Mouse (Mus musculus): ENCODE measurements at regions not wholly inside any gene's neighbourhood (a gene's known extent, or its start where the extent isn't known, plus 50 kb on each side); places are given as distances from the start of the nearest gene placed in this dataset.

- no peak for DNase-seq (ENCODE audit: low spot score in 2 of 2)
Observed at GRCm38 (mm10) chr15:74461935-74462334, 174.2 kb downstream of the Mroh4 start.

DNA sequence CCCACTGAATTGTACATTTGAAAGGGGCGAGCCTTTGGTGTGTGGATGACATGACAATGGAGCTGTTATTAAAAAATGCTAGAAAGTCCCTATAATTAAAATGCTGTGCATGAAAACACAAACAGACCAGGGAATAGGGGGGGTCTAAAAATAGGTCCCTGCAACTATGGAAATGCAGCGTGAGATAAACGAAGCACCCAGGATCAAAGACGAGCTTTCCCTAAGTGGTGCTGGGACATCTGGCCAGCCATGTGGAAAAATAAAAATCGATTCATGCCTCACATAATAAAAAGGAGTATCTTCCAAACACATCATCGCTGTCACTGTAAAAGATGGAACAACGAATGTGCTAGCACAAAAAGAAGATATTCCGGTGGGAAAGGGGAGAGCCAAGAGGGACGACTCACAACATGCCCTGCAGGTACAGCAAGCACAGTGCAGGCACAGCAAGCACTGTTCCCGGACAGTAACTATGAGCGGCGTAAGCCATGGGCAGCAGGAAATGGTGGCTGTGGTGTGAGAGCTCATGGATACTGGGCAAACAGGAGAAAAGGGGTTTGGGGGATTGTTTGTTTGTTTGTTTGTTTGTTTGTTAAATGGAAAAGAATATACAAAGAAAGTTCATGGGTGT, 176.7 kb downstream of the Mroh4 start:
- peak in 1 of 2 experiments; percentile 68 for DNase-seq (ENCODE audit: low spot score in 2 of 2)

- peak; percentile 66 to 87 for DNase-seq (ENCODE audit: low spot score in 2 of 2)
Observed at GRCm38 (mm10) chr15:74458940-74459339, 177.2 kb downstream of the Mroh4 start.

- no peak for DNase-seq (ENCODE audit: low spot score in 2 of 2)
Observed at GRCm38 (mm10) chr15:74457965-74458364, 178.2 kb downstream of the Mroh4 start.

DNA sequence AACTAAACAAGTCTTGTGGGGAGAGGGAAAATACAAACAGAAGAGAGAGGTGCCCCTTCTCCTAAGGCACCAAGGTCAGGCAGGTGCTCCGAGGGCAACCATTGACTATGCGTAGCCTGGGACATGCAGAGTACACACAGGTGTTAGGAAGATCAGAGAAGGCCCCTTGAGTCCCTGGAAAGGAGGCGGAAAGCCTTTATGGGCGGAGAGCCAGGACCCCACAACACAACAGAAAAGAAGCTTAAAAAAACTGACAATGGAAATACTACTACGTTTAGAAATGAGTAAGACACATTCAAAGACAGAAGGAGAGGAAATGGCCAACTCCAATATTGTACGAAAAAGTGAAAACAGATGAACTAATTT, 179.5 kb downstream of the Mroh4 start:
- DNase-seq (ENCODE audit: low spot score in 2 of 2), result no peak

GRCm38 (mm10) chr15:74455921-74456674, 180.1 kb downstream of the Mroh4 start:
- DNase-seq (ENCODE audit: low spot score in 2 of 2), result no peak

- no peak for DNase-seq (ENCODE audit: low spot score in 2 of 2)
Observed at GRCm38 (mm10) chr15:74454543-74454942, 181.6 kb downstream of the Mroh4 start.

- DNase-seq (ENCODE audit: low spot score in 2 of 2), result no peak
Observed at GRCm38 (mm10) chr15:74453810-74454209, 182.3 kb downstream of the Mroh4 start.

DNA sequence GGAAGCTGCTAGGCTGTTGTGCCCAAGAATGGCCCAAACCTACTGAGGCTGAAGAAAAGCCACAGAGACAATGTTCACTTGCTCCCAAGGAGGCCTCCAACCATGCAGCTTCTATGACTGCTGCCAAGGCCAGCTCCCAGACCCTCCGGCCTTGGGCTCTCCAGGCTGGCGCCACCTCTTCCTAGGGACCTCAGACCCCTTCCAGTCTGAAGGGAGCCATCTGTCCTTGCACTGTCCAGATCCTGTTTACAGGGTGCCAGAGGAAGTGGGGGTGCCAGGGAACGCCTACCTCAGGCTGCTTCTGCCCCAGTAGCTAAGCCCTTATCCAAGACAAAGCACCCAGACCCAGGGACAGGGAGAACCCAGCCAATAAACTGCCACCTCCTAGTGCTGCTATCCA, 183.7 kb downstream of the Mroh4 start:
- no peak for DNase-seq (ENCODE audit: low spot score in 2 of 2)

DNA sequence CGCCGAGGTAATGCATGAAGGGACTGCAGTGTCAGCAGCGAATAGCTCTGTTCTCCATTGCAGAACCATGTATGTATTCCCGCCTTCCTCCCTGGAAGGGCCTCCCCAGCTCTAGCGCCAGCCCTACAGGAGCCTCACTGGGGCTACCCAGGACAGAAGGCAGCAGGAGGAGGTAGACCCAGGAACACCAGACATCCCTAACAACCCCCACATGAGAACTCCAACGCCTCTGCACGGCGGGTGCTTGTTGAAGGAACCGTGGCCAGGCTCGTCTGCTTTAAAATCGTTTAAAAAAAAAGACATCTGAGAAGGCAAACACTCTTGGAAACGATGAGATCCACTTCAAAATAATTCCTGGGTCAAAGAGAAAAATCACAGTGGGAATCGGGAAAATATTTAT, 194.3 kb downstream of the Mroh4 start:
- peak; percentile 34 to 51 for DNase-seq (ENCODE audit: low spot score in 2 of 2)

DNA sequence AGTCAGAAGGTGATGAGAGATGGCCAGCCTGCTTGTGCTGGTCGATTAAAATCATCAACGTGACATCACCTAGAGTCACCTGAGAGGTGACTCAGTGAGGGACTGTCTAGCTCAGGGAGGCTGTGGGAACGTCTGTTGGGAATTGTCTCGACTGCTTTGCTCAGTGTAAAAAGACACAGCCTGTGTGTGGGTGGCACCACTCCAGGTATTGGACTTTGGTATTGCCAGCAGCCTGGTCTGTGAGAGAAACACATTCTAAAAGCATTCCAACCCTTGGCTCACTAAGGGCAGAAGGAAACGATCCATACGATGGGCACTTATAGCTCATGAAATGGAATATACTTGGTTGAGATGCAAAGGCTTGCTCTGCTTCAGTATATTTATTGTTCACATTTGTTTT, 209.2 kb downstream of the Mroh4 start:
- no peak for DNase-seq (ENCODE audit: low spot score in 2 of 2)

- DNase-seq (ENCODE audit: low spot score in 2 of 2), result no peak
Observed at GRCm38 (mm10) chr15:74423001-74423400, 213.2 kb downstream of the Mroh4 start.

- no peak for DNase-seq (ENCODE audit: low spot score in 2 of 2)
Observed at GRCm38 (mm10) chr15:74420550-74420949, 215.6 kb downstream of the Mroh4 start.

GRCm38 (mm10) chr15:74418635-74419034, 217.5 kb downstream of the Mroh4 start:
- DNase-seq (ENCODE audit: low spot score in 2 of 2), result no peak

- peak; percentile 60 to 72 for DNase-seq (ENCODE audit: low spot score in 2 of 2)
Observed at GRCm38 (mm10) chr15:74413217-74413616, 222.9 kb downstream of the Mroh4 start.

DNA sequence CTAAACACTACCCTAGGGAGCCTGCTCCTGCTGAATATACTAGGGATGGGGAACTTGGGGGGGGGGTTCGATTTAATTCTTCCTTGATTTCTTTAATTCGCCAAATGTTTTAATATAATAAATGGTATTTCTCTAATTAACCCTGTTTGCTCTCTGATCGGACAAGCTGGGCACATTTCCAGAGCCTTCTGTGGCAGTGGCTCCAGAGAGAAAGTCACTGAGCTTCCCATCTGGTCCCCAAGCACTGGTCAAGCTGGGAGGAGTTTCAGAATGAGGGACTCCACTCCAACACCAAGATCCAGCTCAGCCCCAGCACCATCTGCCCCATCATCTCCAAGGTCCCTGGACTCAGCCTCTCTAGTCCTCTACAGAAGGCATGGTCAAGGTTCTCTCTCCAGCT, 223.9 kb downstream of the Mroh4 start:
- no peak for DNase-seq (ENCODE audit: low spot score in 2 of 2)

DNA sequence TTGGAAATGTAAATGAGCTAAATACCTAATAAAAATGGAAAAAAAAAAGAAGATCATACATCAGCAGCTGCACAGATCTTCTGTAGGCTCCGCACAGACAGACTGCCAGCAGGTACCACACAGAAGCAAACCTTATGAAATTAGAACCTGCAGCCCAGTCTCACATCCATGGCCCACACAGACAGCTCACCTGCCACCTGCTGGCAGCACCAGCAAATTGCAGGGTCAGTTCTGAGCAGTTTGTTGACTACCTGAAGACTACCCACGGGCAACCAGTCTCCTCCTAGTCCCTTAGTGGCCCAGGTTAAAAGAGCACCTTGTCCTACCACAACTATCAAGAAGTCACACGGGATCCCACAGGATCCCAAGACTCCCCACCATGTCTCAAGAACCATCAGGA, 225.1 kb downstream of the Mroh4 start:
- peak in 1 of 2 experiments; percentile 33 for DNase-seq (ENCODE audit: low spot score in 2 of 2)

DNA sequence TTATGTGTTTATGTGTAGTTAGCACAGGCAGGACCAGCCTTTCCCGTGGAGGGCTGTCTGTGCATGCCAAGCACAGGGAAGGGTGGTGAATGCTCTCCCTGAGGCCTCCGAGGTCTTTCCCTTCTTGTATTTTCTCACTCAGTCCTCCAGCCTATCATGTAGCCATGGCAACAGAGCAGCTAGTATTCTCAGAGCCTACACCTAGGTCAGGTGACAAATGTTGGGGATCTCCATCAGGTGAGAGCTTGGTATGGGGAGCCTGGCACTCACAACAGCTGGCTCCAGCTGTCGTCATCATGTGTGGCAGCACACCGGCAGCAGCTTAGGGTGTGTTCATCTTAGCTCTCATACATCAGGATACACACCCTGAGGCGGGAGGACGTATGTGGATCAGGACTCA, 231.3 kb downstream of the Mroh4 start:
- no peak for DNase-seq (ENCODE audit: low spot score in 2 of 2)

DNA sequence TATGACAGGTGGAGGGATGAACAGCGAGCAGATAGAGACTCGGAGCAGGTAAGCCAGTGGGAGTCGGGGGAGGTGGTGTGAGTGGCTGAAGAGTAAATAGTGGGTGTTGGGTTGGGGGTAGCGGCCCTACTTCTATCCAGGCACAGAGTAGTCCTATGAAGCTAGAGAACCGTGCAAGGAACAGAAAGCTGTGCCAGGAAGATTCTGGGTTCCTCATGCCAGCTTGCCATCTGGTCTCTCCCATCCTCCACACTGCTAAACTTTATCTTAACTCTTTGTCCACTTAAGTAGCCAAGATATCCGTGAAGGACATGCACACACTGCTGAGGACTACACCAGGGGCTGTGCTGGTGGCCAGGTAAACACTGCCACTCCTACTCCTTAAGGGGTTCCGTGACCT, 234.9 kb downstream of the Mroh4 start:
- peak in 1 of 2 experiments; percentile 23 for DNase-seq (ENCODE audit: low spot score in 2 of 2)

DNA sequence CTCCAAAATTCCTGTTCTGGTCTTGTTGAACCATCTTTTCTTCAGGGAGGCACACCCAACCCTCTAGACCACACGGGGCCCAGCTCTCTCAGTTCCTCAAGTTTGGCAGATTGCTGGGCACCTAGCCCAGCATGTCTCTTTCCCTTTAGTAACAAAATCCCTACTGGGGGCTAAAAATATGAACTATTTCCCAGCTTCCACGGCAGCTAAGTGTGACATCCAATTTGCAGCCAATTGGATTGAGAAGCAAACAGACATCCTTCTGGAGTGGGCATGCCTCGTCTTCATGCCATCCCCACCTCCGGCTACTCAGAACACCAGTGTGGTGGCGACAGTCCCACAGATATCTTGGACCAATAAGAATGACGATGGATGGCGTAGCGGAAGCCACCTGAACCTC, 240.1 kb downstream of the Mroh4 start:
- peak; percentile 23 to 41 for DNase-seq (ENCODE audit: low spot score in 2 of 2)

GRCm38 (mm10) chr15:74387533-74387932, 248.6 kb downstream of the Mroh4 start:
- no peak for DNase-seq (ENCODE audit: low spot score in 2 of 2)

- no peak for DNase-seq (ENCODE audit: low spot score in 2 of 2)
Observed at GRCm38 (mm10) chr15:74382556-74382955, 253.6 kb downstream of the Mroh4 start.

- no peak for DNase-seq (ENCODE audit: low spot score in 2 of 2)
Observed at GRCm38 (mm10) chr15:74379366-74379765, 256.8 kb downstream of the Mroh4 start.
